Mouse (Mus musculus) embryonic facial prominence, embryonic 15.5 days (tissue): ENCODE results near the gene Smarce1. TPM values are rescaled to one million over a fixed set of nuclear protein-coding genes. Genes with fewer than 3 reads are reported as not detected.

Source experiments
- ATAC-seq: fragments of 200-750 bp; cut with Nextera tagmentation; 2 replicates; pipeline ENCODE4 v1.8.0; 2017; ENCODE audit warnings: low read depth, moderate TSS enrichment; ENCODE audit not compliant: insufficient number of reproducible peaks, low FRiP score, low TSS enrichment
- H3K27ac ChIP-seq: fragments of 300-500 bp; sonication (generic); replicated peaks from 2 replicates; pipeline ENCODE4 v1.5.1; 2015; ENCODE audit warnings: mild to moderate bottlenecking, inconsistent platforms
- H3K27me3 ChIP-seq: fragments of 300-500 bp; sonication (generic); 2 replicates; pipeline ENCODE4 v1.6.1; 2015; ENCODE audit warnings: inconsistent platforms
- H3K36me3 ChIP-seq: fragments of 300-500 bp; sonication (generic); 2 replicates; pipeline ENCODE4 v1.6.1; 2015; ENCODE audit warnings: mild to moderate bottlenecking, inconsistent platforms
- H3K4me1 ChIP-seq: fragments of 300-500 bp; sonication (generic); 2 replicates; pipeline ENCODE4 v1.6.1; 2015; ENCODE audit warnings: inconsistent platforms
- H3K4me2 ChIP-seq: fragments of 300-500 bp; sonication (generic); replicated peaks from 2 replicates; pipeline ENCODE4 v1.6.1; 2015; ENCODE audit warnings: mild to moderate bottlenecking, inconsistent platforms
- H3K4me3 ChIP-seq: fragments of 300-500 bp; sonication (generic); replicated peaks from 2 replicates; pipeline ENCODE4 v1.5.1; 2015; ENCODE audit warnings: mild to moderate bottlenecking, inconsistent platforms
- H3K9ac ChIP-seq: fragments of 300-500 bp; sonication (generic); 2 replicates; pipeline ENCODE4 v1.6.1; 2015; ENCODE audit warnings: inconsistent platforms
- H3K9me3 ChIP-seq: fragments of 300-500 bp; sonication (generic); replicated peaks from 2 replicates; pipeline ENCODE4 v1.6.1; 2016; ENCODE audit warnings: inconsistent platforms
- WGBS: fragments of 180-500 bp; shearing (Covaris S2); methylation state at CpG from one replicate; pipeline ENCODE4 v1.1.7; 2015; 5-methylcytosine and 5-hydroxymethylcytosine counted together
- polyA plus RNA-seq: library from polyadenylated mRNA; unstranded; fragments of >200 nt; fragmentation: Nextera tagmentation; extraction: Ambion mirVana; gene quantifications from 2 replicates; pipeline ENCODE4 v1.2.1, GENCODE M21; 2015

The Smarce1 gene
- 228 and 240 TPM in 2 replicates for polyA plus RNA-seq

GRCm38 (mm10) chr11:99230261-99231048 lies at the start of gene Smarce1:
Gene Smarce1 (minus strand): TSS chr11:99231017.
- under 1% methylated on average over 87 of the region's 87 CpGs for whole genome bisulfite sequencing
- peak; percentile 87 for ATAC-seq
- peak within 1 kb of the TSS; percentile 99 for H3K27ac ChIP-seq
- peak within 1 kb of the TSS; percentile 94 for H3K9ac ChIP-seq
- H3K27me3 ChIP-seq, result no peaks in the 10 kb centered on the region
- no peaks in the 10 kb centered on the region for H3K9me3 ChIP-seq
- H3K4me3 ChIP-seq, result peak within 1 kb of the TSS; percentile 88
- peaks cover 16% of the 10 kb centered on the region for H3K4me1 ChIP-seq
- peak within 1 kb of the TSS; percentile 64 for H3K4me2 ChIP-seq
- peaks cover 18% of the 10 kb centered on the region for H3K36me3 ChIP-seq

GRCm38 (mm10) chr11:99279986-99280385 lies 49.2 kb upstream of the Smarce1 start:
- no peak overlapping the region for H3K27ac ChIP-seq
- WGBS, result 75% methylated on average over 5 of the region's 5 CpGs
- H3K27me3 ChIP-seq, result no peaks in the 10 kb centered on the region
- H3K36me3 ChIP-seq, result no peaks in the 10 kb centered on the region
- H3K4me1 ChIP-seq, result peaks cover 6% of the 10 kb centered on the region
- no peak overlapping the region for H3K4me3 ChIP-seq
- no peak overlapping the region for H3K9ac ChIP-seq
- ATAC-seq, result no peak
- no peaks in the 10 kb centered on the region for H3K9me3 ChIP-seq
- H3K4me2 ChIP-seq, result no peak overlapping the region

GRCm38 (mm10) chr11:99276786-99277185 lies 46.0 kb upstream of the Smarce1 start:
- Histone ChIP-seq H3K4me3 (no peak overlapping the region), H3K4me1 (peaks cover 3% of the 10 kb centered on the region; the same call in 1 of the 2 replicates), H3K36me3 (no peaks in the 10 kb centered on the region), H3K9me3 (no peaks in the 10 kb centered on the region), H3K4me2 (no peak overlapping the region), H3K27ac (0 out of 2 replicates have a peak overlapping the region, but pooled peaks have one; percentile 44), H3K9ac (no peak overlapping the region), H3K27me3 (peaks cover 3% of the 10 kb centered on the region; the same call in 1 of the 2 replicates)
- ATAC-seq, result no peak
- WGBS, result 31% methylated on average over 7 of the region's 7 CpGs

GRCm38 (mm10) chr11:99275624-99276023 lies 44.8 kb upstream of the Smarce1 start:
- Histone ChIP-seq H3K4me2 (no peak overlapping the region), H3K9ac (no peak overlapping the region), H3K9me3 (no peaks in the 10 kb centered on the region), H3K27ac (no peak overlapping the region), H3K4me1 (peaks cover 3% of the 10 kb centered on the region; the same call in 1 of the 2 replicates), H3K27me3 (peaks cover 3% of the 10 kb centered on the region; the same call in 1 of the 2 replicates), H3K36me3 (no peaks in the 10 kb centered on the region), H3K4me3 (no peak overlapping the region)
- 60% methylated on average over 6 of the region's 6 CpGs for WGBS
- no peak for ATAC-seq

- Histone ChIP-seq H3K4me2 (no peak overlapping the region), H3K27ac (no peak overlapping the region), H3K4me1 (peaks cover 3% of the 10 kb centered on the region; the same call in 1 of the 2 replicates), H3K27me3 (peaks cover 3% of the 10 kb centered on the region; the same call in 1 of the 2 replicates), H3K9me3 (no peaks in the 10 kb centered on the region), H3K4me3 (no peak overlapping the region), H3K36me3 (no peaks in the 10 kb centered on the region), H3K9ac (no peak overlapping the region)
- ATAC-seq, result no peak
- 86% methylated on average over 4 of the region's 4 CpGs for WGBS
Measured at GRCm38 (mm10) chr11:99272721-99273120, 41.9 kb upstream of the Smarce1 start.

GRCm38 (mm10) chr11:99269192-99269591 lies 38.4 kb upstream of the Smarce1 start:
- H3K4me1 ChIP-seq, result no peaks in the 10 kb centered on the region
- H3K9ac ChIP-seq, result no peak overlapping the region
- H3K27ac ChIP-seq, result 0 out of 2 replicates have a peak overlapping the region, but pooled peaks have one; percentile 4
- H3K36me3 ChIP-seq, result no peaks in the 10 kb centered on the region
- 70% methylated on average over 7 of the region's 7 CpGs for WGBS
- no peak overlapping the region for H3K4me3 ChIP-seq
- ATAC-seq, result no peak
- no peak overlapping the region for H3K4me2 ChIP-seq
- peaks cover 3% of the 10 kb centered on the region; the same call in 1 of the 2 replicates for H3K27me3 ChIP-seq
- no peaks in the 10 kb centered on the region for H3K9me3 ChIP-seq

GRCm38 (mm10) chr11:99265796-99266195 lies 35.0 kb upstream of the Smarce1 start:
- no peaks in the 10 kb centered on the region for H3K27me3 ChIP-seq
- no peak overlapping the region for H3K9ac ChIP-seq

GRCm38 (mm10) chr11:99265220-99265619 lies 34.4 kb upstream of the Smarce1 start:
- Histone ChIP-seq H3K4me3 (no peak overlapping the region), H3K4me1 (no peaks in the 10 kb centered on the region), H3K27ac (no peak overlapping the region), H3K9me3 (no peaks in the 10 kb centered on the region), H3K27me3 (no peaks in the 10 kb centered on the region), H3K9ac (no peak overlapping the region), H3K4me2 (no peak overlapping the region), H3K36me3 (no peaks in the 10 kb centered on the region)
- whole genome bisulfite sequencing, result 62% methylated on average over 9 of the region's 9 CpGs
- ATAC-seq, result no peak

More at GRCm38 (mm10) chr11:99265796-99266195, 35.0 kb upstream of the Smarce1 start:
- Histone ChIP-seq H3K4me1 (no peaks in the 10 kb centered on the region), H3K36me3 (no peaks in the 10 kb centered on the region), H3K9me3 (no peaks in the 10 kb centered on the region), H3K4me3 (no peak overlapping the region), H3K4me2 (no peak overlapping the region), H3K27ac (no peak overlapping the region)
- WGBS, result 52% methylated on average over 9 of the region's 9 CpGs
- no peak for ATAC-seq

- WGBS, result 76% methylated on average over 4 of the region's 4 CpGs
- no peak for ATAC-seq
- H3K4me3 ChIP-seq, result no peak overlapping the region
- H3K27me3 ChIP-seq, result no peaks in the 10 kb centered on the region
- no peak overlapping the region for H3K27ac ChIP-seq
- no peaks in the 10 kb centered on the region for H3K4me1 ChIP-seq
- no peaks in the 10 kb centered on the region for H3K9me3 ChIP-seq
- H3K4me2 ChIP-seq, result no peak overlapping the region
- no peak overlapping the region for H3K9ac ChIP-seq
- H3K36me3 ChIP-seq, result no peaks in the 10 kb centered on the region
Measured at GRCm38 (mm10) chr11:99256213-99256612, 25.4 kb upstream of the Smarce1 start.

GRCm38 (mm10) chr11:99255316-99255715 lies 24.5 kb upstream of the Smarce1 start:
- Histone ChIP-seq H3K27ac (no peak overlapping the region), H3K4me3 (no peak overlapping the region), H3K27me3 (no peaks in the 10 kb centered on the region), H3K36me3 (no peaks in the 10 kb centered on the region), H3K9me3 (no peaks in the 10 kb centered on the region), H3K4me1 (0 out of 2 replicates have a peak, but pooled peaks cover under 1% of the 10 kb centered on the region), H3K4me2 (no peak overlapping the region), H3K9ac (no peak overlapping the region)
- no peak for ATAC-seq
- WGBS, result 93% methylated on average over 8 of the region's 8 CpGs

GRCm38 (mm10) chr11:99253893-99254292 lies 23.1 kb upstream of the Smarce1 start:
- H3K4me2 ChIP-seq, result no peak overlapping the region
- no peaks in the 10 kb centered on the region for H3K36me3 ChIP-seq
- no peak overlapping the region for H3K27ac ChIP-seq
- H3K9me3 ChIP-seq, result no peaks in the 10 kb centered on the region
- H3K9ac ChIP-seq, result no peak overlapping the region
- no peak for ATAC-seq
- no peaks in the 10 kb centered on the region for H3K27me3 ChIP-seq
- peaks cover 6% of the 10 kb centered on the region; the same call in 1 of the 2 replicates for H3K4me1 ChIP-seq
- no peak overlapping the region for H3K4me3 ChIP-seq
- WGBS, result 52% methylated on average over 2 of the region's 2 CpGs
